Mouse (Mus musculus) lung, postnatal 4 days (tissue): ENCODE results near the gene Tll1.
"Not testable (repeated sequence)": the region's sequence is repeated elsewhere in the genome, so short reads cannot be mapped to it uniquely, and the experiment has no call there.

ENCODE experiments used
- DNase-seq, 2 experiments: peaks; one replicate each; pipeline ENCODE4 v3.0.0; 2021

Tll1 gene

DNA sequence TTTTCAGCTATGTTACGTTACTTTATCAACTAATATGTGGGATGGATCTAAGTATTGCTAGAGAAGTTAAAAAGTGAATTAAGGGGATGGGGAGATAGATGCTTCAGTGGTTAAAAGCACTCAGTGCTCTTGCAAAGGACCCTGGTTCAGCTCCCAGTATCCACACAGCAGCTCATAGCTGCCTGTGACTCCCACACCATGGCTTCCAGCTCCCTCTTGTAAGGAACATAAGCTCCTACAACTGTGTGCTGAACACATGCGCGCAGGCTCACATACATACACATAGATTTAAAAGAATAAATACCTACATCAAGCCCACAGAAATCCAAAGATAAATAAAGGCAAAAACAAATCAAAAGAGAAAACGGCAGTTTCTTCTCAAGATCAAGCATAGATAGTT lies 148.5 kb downstream of the Tll1 start:
- no peak for DNase-seq

DNA sequence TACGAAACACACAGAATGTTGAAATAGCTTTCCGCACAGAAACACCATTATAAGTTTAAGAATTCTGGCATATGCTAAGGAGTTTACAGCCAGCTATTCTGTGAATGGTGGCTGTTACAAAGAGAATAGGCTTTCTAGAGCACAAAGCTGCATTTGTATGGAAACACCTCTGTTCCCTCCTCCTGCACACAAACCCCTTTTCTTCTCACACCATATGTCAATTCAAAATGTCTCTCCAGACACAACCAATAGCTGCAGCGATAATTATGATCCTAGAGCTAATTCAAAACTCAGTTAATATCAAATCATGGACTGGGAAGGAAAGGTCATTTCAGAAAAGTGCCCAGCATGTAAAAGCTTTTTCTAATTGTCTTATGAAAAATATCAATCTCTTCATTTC lies 157.5 kb downstream of the Tll1 start:
- no peak for DNase-seq

DNA sequence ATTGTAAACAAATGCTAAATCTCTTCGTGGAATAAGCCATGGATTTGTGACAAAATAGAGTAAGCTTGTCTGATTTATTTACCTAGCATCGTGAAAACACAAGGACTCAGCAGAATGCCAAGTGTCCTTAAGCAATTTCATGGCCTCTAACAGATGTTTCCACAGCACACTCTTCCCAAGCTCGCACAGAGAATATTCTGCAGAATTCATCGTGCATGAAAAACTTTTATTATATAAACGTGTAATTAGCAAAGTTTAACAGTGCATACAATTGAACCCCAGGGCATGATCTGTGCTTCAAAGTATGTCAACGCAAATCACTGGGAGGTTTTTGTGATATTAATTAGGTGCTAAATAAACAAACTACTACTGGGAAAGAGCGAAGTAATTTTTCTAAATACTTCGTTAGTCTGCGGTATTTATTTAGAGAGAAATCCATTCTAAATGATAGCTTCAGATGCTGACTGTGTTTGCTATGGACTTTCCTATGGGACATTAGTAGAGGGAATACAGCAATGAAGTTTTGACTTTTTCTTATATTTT lies 158.0 kb downstream of the Tll1 start:
- DNase-seq, result no peak

DNA sequence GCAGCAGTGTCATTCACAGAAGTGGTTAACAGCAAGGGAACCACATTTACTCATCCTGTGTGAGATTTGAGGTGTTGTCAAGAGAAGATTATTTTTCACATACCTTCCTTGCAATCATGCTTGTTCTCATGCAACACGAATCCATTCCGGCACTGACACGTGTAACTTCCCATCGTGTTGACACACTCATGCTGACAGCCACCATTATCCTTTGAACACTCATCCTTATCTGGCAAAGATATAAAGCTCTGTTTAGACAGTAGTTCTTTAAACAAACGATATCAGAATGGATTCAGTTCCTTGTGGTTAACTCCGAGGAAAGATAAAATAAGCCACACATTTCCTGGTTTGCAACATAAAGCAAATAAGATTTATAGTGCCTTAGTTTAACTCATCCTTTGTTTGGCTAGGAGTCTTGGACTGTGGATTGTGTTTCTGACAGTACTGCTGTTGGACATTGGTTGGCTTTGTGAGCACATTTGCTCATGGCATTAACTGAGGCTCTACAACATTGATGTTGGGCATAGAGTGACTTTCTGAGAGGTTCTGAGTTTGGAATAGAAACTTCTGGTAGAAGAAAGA lies 164.7 kb downstream of the Tll1 start:
- no peak for DNase-seq

DNA sequence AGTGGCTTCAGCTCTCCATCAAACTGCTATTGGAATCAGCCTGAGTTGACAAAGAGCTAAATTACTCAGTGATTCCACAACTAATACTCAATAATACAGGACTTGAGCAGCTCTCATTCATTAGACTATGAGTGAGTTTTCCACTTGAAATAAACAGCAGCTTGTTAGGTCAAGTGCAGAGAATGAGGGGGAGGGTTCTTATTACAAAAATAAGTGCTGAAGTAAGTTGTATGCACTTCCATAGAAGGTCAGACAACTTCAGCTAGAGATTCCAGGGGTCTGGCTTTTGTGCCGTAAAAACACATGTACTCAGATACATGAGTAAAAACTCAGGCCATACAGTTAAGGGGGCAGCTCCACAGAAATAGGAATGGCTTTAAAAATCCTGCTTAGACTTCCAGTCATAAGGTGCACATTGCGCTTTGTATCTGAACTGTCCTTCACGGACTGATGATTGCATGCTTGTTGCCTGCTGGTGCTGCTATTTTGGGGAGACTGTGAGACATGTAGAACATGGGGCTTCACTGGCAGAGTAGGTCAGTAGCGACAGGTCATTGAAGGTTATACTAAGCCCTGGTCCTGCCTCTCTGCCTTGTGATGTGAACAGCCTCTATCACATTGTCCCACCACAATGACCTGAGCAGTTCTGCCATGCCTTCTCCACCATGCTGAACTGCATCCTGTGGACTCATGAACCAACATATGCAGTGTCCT lies 175.2 kb downstream of the Tll1 start:
- DNase-seq, result no peak

DNA sequence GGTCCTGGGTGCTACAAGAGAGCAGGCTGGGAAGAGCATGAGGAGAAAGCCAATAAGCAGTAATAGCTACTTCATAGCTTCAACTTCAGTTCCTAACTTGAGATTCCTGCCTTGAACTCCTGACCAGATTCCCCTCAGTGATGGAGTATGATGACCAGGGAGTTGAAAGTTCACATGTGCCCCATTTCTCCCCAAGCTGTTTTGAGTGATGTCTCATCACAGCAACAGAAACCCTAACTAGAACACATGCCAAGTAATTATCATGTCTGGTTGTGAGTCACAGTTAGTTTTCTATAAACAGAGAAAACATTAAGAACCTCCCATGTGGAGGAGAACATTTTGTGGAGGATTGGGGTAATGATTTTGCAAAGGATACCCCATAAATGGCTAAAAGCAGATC lies 176.0 kb downstream of the Tll1 start:
- no peak for DNase-seq

DNA sequence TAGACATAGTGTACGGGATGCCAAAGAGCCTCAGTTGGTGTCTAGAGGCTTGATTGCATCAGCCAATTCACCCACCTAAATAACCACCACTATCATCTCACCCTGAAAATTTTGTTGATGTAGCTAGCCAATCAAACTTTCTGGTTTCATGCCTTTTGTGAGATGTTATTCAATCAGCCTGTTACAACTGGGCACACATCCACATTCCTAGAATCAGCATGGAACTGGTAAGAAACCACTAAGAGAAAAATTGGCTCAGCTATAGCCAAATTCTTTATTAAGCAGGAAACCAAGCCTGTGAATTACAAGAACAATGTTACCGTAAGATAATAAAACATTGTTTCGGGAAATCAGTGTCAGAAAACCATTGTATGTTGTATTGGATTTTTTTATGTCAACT lies 176.5 kb downstream of the Tll1 start:
- no peak for DNase-seq

DNA sequence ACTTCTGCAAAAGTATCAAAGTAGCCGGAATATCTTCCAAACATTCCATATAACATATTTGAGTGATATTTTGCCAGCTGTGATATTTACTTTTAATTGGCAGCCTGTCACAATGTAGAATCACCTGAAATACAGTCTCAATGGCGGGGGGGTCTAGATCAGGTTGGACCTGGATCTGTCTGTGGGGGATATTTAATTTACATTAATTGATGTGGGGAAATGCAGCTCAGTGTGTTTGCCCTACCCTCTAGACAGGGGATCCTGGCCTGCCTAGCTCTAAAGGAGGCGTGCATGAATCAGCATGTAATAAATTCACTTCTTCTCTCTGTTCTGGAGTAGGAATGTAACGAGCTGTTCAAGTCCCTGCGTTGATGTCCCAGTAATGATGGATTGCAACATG lies 181.7 kb downstream of the Tll1 start:
- no peak for DNase-seq

DNA sequence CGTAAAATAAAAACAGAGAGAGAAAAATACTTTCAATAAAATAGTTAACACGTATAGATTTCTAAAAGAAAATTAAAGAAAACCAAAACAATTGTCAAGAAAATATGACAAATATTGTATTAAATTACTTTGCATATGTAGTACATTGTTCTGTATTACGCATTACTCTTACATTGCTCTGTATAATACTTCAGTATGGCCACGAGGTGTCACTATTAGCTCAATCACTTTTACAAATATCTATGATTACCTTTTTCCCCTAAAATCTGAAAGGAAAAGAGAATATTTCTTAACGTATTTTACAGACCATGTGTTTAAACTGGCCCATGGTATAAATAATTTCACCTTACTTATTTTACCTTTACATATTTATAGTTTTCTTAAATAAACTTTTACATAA lies 182.5 kb downstream of the Tll1 start:
- DNase-seq, result no peak

DNA sequence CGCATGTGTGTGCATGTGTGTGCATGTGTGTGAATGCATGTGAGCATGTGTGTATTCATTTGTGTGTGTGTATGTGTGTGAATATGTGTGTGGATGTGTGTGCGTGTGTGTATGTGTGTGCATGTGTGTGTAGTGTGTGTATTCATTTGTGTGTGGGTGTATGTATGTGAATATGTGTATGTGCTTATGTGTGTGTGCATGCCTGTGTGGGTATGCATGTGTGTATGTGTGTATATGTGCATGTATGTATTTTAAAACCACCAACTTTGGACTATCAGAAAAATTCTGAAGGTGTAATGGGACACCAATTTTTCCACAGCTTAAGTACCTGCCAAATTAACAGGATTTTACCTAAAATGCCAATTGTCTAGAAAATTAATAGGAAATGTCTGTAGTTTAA lies 183.0 kb downstream of the Tll1 start:
- DNase-seq, result no peak

DNA sequence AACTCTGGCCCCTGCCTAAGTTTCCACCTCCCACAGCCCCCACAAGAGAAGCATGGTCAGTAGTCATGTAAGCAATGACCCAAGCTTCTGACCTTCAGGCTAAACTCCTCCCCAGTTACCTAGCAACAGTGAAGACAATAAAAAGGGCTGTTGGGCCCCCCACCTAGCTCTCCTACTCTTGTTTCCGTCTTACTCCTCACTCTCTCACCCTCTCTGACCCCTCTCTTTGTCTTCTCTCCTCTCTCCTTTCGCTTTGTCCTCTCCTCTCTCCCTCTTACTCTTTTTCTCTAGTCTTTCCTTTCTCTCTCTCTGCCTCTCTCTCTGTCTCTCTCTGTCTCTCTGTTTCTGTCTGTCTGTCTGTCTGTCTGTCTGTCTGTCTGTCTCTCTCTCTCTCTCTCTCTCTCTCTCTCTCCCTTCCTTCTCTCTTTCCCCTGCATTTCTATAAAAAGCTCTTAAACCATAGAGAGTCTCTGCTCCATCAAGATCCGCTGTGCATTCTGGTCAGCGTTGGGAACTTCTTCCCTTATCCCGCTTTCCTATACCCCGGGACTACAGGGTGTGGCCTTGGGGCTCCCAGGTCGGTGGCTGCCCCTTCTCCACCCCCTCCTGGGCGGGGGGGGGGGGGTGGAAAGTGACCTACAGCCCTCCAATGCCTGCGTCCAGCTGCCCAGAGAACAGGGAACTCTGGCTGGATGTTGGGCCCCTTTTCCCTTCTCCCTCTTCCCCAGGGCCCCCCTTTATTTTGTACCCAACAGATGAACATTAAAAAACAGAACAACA lies 235.3 kb downstream of the Tll1 start:
- not testable (repeated sequence) for DNase-seq
